Mouse (Mus musculus) T-helper 1 cell (primary cell): ENCODE data around the gene Gstp1.
"Not testable (repeated sequence)": the region's sequence is repeated elsewhere in the genome, so short reads cannot be mapped to it uniquely, and the experiment has no call there.

Experiments used
- in situ Hi-C: fragments of 300-600 bp; cut with MboI, MseI; formaldehyde crosslinking; loops from one replicate; pipeline ENCODE4 v1.15.1; 2025; ENCODE audit warnings: high pct_unique_total_duplicates

Gstp1 gene

DNA sequence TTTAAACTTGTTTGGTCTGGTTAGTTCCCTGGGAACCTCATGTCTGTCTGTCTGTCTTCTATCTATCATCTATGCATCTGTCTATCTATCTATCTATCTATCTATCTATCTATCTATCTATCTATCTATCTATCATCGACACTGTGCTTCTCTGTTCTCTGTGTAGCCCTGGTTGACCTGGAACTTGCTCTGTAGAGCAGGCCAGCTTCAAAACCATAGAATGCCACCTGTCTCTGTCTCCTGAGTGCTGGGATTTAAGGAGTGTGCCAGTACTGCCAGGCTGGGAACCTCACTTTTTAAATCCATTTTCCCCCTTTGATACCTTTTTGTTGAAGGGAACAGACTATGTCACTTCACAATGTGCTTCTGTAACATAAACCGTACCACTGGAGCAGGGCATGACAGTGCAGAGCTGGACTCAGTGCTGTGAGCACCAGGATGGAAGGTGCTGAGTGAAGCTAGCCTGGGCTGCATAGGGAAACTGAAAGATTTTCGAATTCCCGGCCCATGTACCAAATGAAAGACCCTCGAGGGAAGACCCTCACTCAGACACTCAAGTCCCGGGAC is 23.2 kb upstream of the Gstp1 start:
- in situ Hi-C loops, result no loop called here

DNA sequence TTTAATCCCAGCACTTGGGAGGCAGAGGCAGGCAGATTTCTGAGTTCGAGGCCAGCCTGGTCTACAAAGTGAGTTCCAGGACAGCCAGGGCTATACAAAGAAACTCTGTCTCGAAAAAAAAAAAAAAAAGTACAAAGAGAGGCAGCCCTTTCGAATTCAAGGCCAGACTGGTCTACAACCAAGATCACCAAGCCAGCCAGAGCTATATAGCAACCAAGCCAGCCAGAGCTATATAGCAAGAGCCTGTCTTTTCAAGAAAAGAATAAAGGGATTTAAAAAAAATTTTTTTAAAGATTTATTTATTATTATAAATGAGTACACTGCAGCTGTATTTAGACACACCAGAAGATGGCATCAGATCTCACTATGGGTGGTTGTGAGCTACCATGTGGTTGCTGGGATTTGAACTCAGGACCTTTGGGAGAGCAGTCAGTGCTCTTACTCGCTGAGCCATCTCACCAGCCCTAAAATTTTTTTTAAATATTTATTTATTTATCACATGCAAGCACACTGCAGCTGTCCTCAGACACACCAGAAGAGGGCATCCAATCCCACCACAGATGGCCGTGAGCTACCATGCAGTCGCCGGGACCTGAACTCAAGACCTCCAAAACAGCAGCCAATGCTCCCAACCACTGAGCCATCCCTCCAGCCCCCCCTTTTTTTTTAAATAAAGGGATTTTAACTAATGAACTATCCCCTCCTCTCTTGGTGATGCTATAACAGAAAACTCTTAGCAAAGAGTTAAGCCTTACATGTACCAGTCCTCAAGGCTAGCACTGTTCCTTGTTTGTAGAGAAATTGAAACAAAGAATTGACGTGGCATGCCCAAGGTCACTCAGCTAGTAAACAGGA is 22.5 kb upstream of the Gstp1 start:
- in situ Hi-C loops, result not testable (repeated sequence)

DNA sequence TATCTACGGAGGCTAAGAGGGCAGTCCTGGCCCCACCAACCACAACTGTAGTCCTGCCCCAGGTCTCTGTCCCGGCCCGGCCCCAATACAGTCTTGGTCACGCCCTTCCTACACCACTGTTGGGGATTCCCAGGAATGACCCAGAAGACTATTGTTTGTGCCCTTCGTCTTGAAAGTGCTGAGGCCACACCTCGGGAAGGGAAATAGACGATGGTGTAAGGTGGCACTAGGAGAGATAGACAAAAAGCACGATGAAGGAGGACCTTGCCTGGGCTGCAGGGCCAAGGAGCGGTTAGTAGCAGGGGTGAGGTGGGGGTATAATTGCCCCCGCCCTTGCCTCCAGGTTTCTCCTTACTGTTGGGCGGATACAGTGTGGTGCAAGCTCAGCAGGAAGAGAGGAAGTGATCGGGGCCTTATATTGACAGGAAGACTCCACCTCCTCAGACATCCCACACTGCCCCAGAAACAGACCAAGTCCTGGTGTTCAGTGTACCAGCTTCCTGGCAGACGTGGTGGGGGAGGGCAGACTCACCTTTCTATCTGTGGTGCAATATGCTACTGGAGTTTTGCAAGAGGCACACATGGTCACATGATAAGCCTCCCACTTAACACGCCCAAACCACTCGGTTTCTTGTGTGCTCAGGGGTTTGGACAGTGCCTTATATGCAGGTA is 21.4 kb upstream of the Gstp1 start, which contains the start of gene Gstp3:
Gstp3 (minus strand) TSS at position 501 of the 672 bp plus-strand sequence.
- in situ Hi-C loops, result no loop called here

DNA sequence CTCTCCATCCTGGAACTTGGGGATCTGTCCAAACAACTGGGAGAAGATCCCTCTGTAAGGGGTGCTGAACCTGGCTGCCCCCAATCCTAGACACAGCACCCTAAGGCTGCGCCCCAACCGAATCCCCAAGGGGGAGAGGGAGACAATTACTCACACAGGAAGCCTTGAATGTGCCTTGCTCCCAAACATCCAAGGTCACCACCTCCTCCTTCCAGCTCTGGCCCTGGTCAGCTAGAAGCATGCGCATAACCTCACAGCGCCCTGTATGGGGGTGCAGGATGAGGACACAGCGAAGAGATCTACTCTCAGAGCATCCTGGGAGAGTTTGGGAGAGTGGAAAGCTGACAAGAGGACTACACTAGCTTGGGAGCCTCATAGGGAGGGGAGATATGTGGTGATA is 20.8 kb upstream of the Gstp1 start:
- in situ Hi-C loops, result no loop called here

DNA sequence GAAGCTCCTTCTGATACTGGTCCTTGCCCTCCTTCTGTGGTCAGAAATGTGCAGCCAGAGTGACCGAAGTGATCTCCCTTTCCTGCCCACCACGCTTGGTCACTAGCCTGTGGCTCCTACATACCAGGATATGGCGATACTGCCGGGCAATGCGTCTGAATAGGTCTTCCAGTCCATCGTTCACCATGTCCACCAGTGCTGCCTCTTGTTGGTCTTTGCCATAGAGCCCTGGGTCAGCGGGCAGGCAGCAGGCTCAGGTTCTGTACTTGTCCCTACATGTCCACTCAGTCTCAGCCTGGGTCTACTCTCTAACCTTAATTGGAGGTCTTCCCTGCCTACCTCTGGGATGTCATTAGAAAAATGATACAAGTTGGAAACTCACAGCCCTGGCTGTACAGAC is 20.2 kb upstream of the Gstp1 start:
- in situ Hi-C loops, result no loop called here

DNA sequence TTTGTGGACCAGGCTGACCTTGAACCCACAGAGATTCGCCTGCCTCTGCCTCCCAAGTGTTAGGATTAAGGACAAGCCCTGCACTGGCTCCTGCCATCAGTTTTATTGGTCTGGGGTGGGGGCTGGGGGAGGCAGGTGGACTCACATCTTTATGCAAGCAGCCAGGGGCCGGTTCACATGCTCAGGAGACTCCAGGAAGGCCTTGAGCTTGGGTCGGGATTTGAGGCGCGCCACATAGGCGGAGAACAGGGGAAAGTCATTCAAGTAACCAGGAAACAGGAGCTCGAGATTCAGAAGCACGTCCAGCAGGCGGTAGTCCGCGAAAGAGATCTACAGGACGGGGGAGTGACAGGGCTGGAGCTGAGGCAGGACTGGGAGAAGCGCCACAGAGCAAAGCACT is 19.6 kb upstream of the Gstp1 start:
- in situ Hi-C loops, result no loop called here

DNA sequence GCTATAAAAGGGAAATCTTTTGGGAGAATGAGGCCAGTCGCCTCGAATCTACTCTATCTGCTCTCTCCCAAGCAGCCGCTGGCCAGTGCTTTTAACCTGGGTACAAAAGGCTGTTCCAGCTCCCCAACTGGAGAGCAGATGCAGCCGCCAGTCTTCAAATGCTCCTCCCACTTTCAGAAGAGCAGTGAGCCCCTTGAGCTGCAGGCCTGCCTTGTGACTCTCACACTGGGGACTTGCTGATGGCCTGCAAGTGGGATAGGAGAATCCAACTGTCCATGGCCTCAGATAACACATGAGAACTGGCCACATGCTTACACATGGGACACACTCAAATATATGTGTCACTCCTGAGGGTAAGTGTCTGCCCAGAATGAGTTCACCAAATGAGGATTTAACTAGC is 18.9 kb upstream of the Gstp1 start:
- in situ Hi-C loops, result no loop called here

DNA sequence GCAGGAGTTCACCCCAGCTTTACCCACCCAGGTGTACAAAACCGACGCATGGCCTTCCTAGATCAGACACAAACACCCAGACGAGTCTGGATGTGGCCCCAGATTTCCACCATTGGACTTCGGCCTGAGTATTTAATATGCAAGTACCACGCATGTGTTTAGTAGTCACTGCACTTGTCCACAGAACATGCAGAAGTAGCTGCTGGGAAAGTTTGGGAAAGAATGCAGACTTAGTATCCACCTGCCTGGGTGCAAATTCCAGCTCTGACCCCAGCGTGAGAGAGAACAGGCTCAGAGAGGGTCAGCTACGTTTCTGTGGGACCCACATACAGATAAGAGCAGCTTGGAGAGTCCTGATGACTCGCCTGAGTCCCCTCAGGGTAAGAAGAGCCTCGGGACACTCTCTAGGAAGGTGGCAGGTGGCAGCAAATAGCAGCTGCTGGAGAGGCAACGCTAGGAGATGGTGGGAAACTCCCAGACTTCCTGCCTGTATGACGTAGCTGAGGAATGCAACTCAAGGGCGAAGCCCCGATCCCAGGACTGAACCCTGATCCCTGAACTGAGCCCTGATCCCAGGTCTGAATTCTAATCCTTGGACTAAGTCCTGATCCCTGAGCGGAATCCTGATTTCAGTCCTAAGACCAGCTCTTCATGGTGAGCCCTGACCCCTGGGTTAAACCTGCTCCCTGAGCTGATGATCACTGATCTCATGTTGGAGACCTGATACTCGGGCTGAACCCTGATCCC is 18.3 kb upstream of the Gstp1 start:
- in situ Hi-C loops, result no loop called here

DNA sequence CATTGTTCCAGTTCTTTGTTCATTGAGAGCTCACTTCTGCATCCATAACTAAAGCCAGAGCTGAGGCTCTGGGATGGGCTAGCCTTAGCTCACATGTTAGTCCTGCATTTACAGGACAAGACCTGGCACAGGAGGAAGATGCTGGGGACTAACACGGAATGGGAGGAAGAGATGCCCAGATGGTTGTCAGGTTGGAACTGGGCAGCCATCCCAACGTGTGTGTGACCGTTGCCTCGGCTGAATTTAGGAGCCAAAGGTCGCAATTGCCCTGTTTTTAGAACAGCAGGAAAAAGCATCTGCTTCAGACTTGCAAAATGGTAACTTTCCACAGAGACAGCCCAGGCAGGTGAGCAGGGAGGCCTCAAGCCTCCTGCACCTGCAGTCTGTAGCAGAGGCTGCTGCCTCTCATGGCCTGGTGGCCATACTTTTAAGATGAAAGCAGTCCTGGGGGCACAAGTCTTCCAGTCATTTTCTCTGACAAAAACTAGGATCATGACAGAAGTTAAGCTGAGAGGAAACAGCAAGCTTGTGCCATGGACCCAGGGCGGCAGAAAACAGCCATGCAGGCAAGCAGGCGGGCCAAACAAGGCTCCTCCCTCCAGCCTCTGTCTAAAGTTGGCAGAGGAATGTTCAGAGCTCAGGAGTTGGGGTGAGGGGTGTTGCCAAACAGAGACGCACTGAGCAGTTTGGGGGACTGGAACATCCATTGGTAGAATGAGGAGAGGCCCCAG is 17.6 kb upstream of the Gstp1 start:
- in situ Hi-C loops, result no loop called here

DNA sequence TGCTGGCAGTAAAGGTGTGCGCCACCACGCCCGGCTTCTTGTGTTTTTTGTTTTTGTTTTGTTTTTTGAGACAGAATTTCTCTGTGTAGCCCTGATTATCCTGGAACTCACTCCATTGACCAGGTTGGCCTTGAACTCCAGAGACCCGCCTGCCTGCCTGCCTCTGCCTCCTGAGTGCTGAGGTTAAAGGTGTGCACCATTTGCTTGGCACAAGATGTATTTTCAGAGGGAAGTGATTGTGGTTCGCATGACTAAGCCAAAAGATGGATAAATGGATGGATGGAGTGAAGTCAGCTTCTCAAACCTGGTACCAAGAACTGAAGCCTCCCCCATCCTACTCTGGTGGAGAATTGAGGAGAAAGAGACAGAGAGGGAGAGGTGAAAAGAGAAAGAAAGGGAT is 16.8 kb upstream of the Gstp1 start:
- in situ Hi-C loops, result loop anchor here (5.0 kb wide), 2 partner anchors 37 to 738 kb away; partner anchors contain the start of gene Rbm4

DNA sequence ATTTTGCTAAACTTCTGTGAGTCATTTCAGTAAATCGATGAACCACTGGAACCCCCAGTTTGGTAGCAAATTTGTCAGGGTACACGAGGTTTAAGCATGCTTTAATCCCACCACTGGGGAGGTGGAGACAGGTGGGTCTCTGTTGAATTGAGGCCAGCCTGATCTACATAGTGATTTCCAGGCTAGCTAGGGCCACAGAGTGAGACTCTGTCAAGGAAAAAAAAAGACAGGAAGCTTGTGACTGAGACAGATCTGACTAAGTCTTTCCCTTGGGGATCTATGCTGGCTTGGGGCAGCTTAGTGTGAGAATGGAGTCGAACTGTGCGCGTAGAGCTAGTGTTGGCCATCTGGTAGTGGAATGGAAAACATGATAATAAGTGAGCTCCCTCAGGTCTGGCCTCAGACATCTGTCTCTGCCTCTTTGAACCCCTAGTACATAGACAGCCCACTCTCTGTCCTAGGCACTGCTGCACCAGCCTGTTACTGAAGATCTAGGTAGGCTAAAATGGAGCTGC is 14.8 kb upstream of the Gstp1 start:
- in situ Hi-C loops, result loop anchor here (5.0 kb wide), 2 partner anchors 35 to 740 kb away; partner anchors contain the start of gene Rbm4

DNA sequence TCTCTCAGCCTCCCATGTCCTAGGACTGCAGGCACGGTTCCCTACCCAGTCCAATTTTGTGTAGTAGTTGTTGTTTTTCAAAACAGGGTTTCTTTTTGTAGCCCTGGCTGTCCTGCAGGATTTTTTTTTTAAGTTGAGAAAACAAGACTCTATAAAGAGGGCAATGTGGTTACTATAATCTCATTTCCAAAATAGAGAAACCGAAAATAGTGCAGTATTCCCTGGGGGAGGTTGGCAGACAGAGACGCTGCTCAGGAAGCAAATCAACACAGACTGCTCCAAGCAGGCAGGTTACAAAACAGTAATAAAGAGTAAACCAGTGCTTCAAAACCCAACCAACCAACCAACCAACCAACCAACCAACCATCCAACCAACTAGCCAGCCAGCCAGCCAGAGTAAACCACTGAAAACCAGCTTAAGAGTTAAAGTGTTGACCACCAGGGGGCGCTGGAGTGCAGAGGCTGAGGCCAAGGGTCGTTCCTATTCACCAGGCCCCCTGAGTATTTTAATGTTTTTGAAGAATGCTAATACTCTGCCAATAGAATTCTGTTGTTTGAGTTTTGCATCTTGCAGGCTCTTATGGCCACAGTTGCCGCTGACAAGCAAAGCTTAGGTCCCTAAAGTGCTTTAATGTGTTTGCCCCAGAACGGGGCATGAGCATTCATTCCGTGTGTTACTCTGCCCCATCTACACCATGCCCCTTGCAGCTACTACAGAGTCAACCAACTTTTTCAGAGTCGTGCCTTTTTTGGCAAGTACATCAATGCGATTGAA is 14.1 kb upstream of the Gstp1 start:
- in situ Hi-C loops, result loop anchor here (5.0 kb wide), 2 partner anchors 35 to 740 kb away; partner anchors contain the start of gene Rbm4

DNA sequence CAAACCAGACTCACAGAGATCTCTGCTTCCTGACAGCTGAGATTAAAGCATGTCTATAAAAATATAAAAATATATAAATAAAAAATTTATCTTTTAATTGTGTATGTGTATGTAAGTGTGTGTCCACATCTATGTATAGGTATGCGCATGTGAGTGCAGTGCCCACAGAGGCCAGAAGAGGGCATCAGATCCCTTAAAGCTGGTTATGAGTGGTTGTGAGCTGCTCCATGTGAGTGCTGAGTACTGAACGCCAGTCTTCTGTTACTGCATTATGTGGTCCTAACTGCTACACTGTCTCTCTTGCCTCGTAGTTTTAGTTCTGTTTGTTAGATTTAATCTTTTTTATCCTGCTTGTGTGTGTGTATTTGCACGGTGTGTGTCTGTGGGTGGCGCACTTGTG is 13.2 kb upstream of the Gstp1 start:
- in situ Hi-C loops, result loop anchor here (5.0 kb wide), 2 partner anchors 34 to 741 kb away; partner anchors contain the start of gene Rbm4

DNA sequence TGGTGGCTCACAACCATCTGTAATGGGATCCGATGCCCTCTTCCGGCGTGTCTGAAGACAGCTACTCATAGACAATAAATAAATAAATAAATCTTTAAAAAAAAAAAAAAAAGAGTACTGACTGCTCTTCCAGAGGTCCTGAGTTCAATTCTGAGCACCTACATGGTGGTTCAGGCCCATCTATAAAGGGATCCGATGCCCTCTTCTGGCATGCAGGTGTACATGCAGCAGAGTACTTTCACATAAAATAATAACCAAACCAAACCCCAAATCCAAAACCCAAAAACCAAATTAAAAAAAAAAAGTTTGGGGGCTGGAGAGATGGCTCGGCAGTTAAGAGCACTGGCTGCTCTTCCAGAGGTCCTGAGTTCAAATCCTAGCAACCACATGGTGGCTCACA is 11.3 kb upstream of the Gstp1 start:
- in situ Hi-C loops, result not testable (repeated sequence)

DNA sequence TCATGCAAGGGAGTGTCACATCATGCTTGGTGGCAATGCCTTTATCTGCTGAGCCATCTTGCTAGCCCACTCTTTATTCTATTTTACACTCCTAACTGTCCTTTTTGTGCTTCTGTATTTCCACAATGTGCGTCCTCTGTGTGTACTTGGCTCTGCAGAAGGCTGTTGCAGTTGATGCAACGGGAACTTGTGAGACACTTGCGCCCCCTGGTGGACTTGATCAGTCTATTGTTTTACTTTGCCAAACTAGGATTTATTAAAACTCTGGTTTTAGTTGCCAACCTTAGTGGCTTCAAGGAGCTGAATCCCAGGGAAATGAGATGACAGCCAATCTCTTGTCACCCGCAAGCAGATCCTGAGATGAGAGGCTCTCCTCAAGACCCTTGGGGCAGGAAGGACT is 10.1 kb upstream of the Gstp1 start:
- in situ Hi-C loops, result no loop called here

DNA sequence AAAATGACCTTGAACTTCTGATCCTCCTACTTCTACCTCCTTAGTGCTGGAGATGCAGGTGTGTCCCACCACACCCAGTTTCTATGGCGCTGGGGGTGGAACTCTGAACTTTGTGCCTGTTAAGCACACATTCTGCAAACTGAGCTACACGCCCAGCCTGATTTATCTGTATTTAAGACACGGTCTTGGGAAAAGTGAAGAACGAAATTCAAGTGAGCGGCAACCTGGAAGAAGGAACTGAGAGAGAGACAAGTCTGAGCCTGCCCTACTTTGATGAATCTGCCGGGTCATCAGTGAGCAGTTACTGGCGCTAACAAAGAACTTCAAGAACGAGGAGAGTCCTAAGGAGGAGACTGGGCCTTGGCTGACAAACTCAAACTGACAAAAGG is 9.1 kb upstream of the Gstp1 start:
- in situ Hi-C loops, result no loop called here

DNA sequence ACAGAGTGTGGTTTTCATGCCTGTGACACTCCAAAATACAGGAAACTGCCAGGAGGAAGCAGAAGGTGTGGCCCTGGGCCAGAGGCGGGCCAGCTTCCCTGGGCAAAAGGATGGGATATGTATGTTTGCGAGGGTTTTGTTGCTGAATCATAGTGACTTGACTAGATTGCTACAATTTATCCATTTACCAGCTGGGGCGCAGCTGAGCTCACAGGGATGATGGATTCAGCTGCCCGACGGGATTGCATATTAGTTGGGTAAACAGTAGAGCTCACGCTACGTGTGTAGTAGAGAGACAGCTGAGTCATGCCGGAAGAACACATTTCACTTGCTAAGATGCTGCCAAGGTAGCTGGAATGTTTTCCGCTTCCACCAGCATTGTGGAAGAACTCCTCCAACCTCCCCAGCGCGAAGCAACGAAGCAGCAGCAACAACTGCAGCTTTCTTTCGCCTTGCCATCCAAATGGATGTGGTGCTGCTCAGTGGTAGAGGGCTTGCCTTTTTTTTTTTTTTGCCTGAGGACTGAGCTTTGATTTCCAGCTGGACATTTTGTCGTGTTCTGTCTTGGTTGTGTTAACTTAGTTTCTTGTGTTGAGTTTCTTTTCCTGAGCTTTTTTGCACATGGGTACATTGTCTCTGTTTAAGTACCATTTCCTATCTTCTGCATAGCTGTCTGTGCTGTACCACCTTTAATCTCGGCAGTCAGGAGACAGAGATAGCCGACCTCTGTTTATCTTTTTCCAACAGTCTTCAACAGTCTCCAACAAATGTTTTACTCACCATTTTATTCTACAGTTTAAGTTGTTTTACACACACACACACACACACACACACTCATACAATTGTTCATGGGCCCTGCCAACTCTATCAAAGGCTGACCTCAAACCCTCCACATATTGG is 8.4 kb upstream of the Gstp1 start, which contains the start of gene Gstp2:
Gstp2 (minus strand) TSS at position 58 of the 900 bp plus-strand sequence.
- in situ Hi-C loops, result no loop called here

DNA sequence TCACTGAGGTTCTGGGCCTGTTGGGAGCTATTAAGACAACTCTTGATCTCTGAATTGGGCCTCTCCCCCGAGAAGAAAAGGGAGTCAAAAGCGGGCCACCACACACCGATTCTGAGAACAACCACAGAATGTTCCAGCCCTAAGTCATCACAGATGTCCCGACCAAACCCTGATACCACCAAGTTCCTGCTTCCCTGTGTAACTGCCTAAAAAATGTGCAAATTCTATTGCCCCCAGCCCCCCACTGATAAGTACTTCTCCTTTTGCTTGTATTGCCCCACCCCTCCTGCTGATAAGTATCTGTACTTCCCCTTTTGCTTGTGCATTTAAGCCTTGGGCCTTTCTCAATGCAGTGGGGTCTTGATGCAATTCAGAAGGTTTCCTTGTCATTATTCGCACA is 6.3 kb upstream of the Gstp1 start:
- in situ Hi-C loops, result not testable (repeated sequence)

DNA sequence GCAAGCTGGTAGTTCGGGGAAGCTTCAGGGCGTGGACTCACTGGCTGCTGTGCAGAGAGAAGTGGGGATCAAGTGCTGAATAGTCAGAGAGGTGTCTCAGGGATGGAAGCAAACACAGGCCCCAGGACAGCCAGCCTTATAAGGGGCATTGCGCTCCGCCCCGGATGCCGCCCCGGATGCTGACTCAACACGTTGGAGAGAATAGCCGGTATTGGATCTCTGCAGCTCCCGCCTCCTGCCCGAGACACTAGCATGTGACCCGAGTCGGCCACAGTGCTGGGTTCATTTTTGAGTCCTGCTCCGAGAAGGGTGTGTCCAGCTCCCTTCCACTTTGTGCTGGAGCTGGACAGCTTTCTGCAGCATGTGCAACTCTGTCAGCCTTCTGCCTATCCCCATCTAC is 4.3 kb upstream of the Gstp1 start:
- in situ Hi-C loops, result no loop called here
